Mouse (Mus musculus) liver, postnatal 0 days (tissue): ENCODE measurements around the gene Plp1. TPM values are rescaled to one million over a fixed set of nuclear protein-coding genes. Genes with fewer than 3 reads are reported as not detected.

Experiments
- ATAC-seq: fragments of 200-750 bp; cut with Nextera tagmentation; 2 replicates; pipeline ENCODE4 v1.8.0; 2017; ENCODE audit warnings: mild to moderate bottlenecking, moderate library complexity
- DNase-seq: peaks from one replicate; pipeline ENCODE4 v3.0.0-alpha.2; 2016
- H3K27ac ChIP-seq: fragments of 300-500 bp; sonication (generic); 2 replicates; pipeline ENCODE4 v1.5.1; 2014; ENCODE audit warnings: antibody characterized with exemption, moderate library complexity, mild to moderate bottlenecking, low read depth
- H3K27me3 ChIP-seq: fragments of 300-500 bp; sonication (generic); 2 replicates; pipeline ENCODE4 v1.6.1; 2014; ENCODE audit warnings: low read length, control low read depth, mixed read lengths; ENCODE audit not compliant: insufficient read depth
- H3K36me3 ChIP-seq: fragments of 300-500 bp; sonication (generic); replicated peaks from 2 replicates; pipeline ENCODE4 v1.6.1; 2014; ENCODE audit warnings: mild to moderate bottlenecking, control low read depth, low read length, moderate library complexity, mixed read lengths; ENCODE audit not compliant: insufficient read depth
- H3K4me1 ChIP-seq: fragments of 300-500 bp; sonication (generic); 2 replicates; pipeline ENCODE4 v1.6.1; 2014; ENCODE audit warnings: antibody characterized with exemption, mild to moderate bottlenecking, control low read depth; ENCODE audit not compliant: insufficient read depth
- H3K4me2 ChIP-seq: fragments of 300-500 bp; sonication (generic); 2 replicates; pipeline ENCODE4 v1.6.1; 2014; ENCODE audit warnings: low read depth, mild to moderate bottlenecking, low read length, moderate library complexity, mixed read lengths
- H3K4me3 ChIP-seq: fragments of 300-500 bp; sonication (generic); 2 replicates; pipeline ENCODE4 v1.5.1; 2014; ENCODE audit warnings: low read depth, low read length
- H3K9ac ChIP-seq: fragments of 300-500 bp; sonication (generic); replicated peaks from 2 replicates; pipeline ENCODE4 v1.6.1; 2014; ENCODE audit warnings: mild to moderate bottlenecking, moderate library complexity
- H3K9me3 ChIP-seq: fragments of 300-500 bp; sonication (generic); 2 replicates; pipeline ENCODE4 v1.6.1; 2016; ENCODE audit warnings: mild to moderate bottlenecking, control low read depth, low read length, mixed read lengths
- CTCF ChIP-seq: sonication (generic); IDR thresholded peaks from 2 replicates; pipeline ENCODE4 v1.5.1; 2016; ENCODE audit warnings: antibody characterized with exemption, low read depth
- EP300 ChIP-seq: IDR thresholded peaks from 2 replicates; pipeline ENCODE4 v1.6.1; 2016; ENCODE audit warnings: antibody characterized with exemption, low read depth, mild to moderate bottlenecking
- whole genome bisulfite sequencing: fragments of 180-500 bp; shearing (Covaris S2); extraction: QIAGEN DNeasy Blood & Tissue Kit; methylation state at CpG from one replicate; pipeline ENCODE4 v1.1.7; 2014; ENCODE audit not compliant: insufficient replicate concordance; 5-methylcytosine and 5-hydroxymethylcytosine counted together
- polyA plus RNA-seq: library from polyadenylated mRNA; unstranded; fragments of >200 nt; fragmentation: Nextera tagmentation; extraction: Ambion mirVana; gene quantifications from 2 replicates; pipeline ENCODE4 v1.2.1, GENCODE M21; 2015

Gene Plp1
- polyA plus RNA-seq, 1 experiment from 2014 or later: 0.18 TPM

DNA sequence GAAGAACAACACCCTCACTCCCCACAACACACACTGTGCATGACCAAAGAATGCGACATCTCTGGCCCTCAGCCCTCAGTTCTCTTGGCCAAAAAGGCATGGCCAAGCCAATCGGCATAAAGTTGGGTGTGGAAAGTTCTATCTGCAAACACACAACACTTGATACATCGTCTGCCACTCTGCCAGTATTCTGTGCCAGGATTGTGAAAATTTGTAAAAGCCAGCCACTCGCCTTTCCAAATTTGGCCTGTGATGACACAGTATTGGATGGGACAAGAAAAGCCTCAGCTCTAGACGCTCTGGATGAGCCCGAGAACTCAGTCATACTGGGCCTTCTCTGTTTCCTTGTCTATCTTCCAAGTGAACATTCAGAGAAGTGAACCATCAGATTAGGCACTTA is 2.7 kb upstream of the Plp1 start:
- no peak overlapping the region for H3K27ac ChIP-seq
- H3K4me1 ChIP-seq: no peaks in the 10 kb centered on the region
- no peaks in the 10 kb centered on the region for H3K36me3 ChIP-seq
- no peak overlapping the region for H3K4me2 ChIP-seq
- no peak for TF ChIP-seq CTCF
- no peak for TF ChIP-seq EP300
- H3K27me3 ChIP-seq: no peaks in the 10 kb centered on the region
- no peak overlapping the region for H3K9ac ChIP-seq
- no peak for ATAC-seq
- H3K9me3 ChIP-seq: no peaks in the 10 kb centered on the region
- 73% methylated on average over 6 of the region's 6 CpGs for WGBS
- DNase-seq: no peak
- H3K4me3 ChIP-seq: no peak overlapping the region

DNA sequence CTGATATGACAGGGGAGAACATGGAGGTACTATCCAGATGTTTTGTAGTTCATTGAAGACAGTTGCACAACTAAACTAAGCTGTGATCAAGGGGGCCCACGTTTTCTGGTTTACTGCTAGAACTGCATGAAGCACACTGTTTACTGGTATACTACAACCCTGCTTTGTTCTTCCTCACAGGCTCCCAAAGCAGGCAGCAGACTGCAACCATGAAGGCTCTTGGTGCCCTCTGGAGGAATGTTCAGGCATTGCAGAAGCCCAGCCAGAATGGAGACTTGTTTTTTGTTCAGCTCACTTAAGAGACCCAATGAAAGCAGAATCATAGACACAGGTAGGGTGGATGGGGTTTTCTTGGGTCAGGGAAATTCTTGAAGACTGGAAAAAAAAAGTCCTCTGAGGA is 2.2 kb upstream of the Plp1 start:
- Histone ChIP-seq H3K4me2 (no peak overlapping the region), H3K9ac (no peak overlapping the region), H3K36me3 (no peaks in the 10 kb centered on the region), H3K4me3 (no peak overlapping the region), H3K27ac (no peak overlapping the region), H3K9me3 (no peaks in the 10 kb centered on the region), H3K27me3 (no peaks in the 10 kb centered on the region), H3K4me1 (no peaks in the 10 kb centered on the region)
- TF ChIP-seq EP300 (no peak), CTCF (peak; percentile 78)
- DNase-seq (peak; percentile 59), ATAC-seq (no peak)
- WGBS: 10% methylated on average over 1 of the region's 1 CpGs

- ATAC-seq: no peak
- H3K36me3 ChIP-seq: no peaks in the 10 kb centered on the region
- TF ChIP-seq EP300 (no peak), CTCF (no peak)
Measured at GRCm38 (mm10) chrX:136825016-136825415, 2.5 kb downstream of the Plp1 start.

DNA sequence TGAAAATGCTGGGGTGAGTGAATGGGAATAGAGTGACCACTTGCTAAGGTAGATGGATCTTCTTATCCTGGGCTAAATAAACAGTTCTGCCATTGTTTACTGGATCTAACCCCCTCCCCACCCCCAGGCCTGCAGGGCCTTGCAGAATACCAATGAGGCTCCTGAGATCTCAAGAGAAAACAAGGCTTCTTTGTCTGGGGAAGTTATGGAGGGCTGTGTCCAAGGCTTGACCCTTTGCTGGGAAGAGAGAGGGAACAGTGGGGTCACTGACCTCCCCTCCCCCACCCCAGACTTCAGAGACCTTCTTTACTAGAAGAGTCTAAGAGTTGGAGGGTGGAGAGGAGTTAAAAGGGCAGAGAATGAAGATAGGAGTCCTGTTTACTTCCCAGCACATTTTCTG is 6.1 kb downstream of the Plp1 start:
- no peaks in the 10 kb centered on the region for H3K36me3 ChIP-seq
- no peak for DNase-seq
- no peaks in the 10 kb centered on the region for H3K9me3 ChIP-seq
- H3K9ac ChIP-seq: no peak overlapping the region
- H3K4me3 ChIP-seq: no peak overlapping the region
- no peak overlapping the region for H3K27ac ChIP-seq
- H3K27me3 ChIP-seq: no peaks in the 10 kb centered on the region
- ATAC-seq: no peak
- no peak for TF ChIP-seq CTCF
- TF ChIP-seq EP300: no peak
- H3K4me2 ChIP-seq: no peak overlapping the region
- no peaks in the 10 kb centered on the region for H3K4me1 ChIP-seq

More at GRCm38 (mm10) chrX:136825016-136825415, 2.5 kb downstream of the Plp1 start:
- DNase-seq: no peak
- Histone ChIP-seq H3K4me3 (no peak overlapping the region), H3K4me1 (no peaks in the 10 kb centered on the region), H3K27ac (no peak overlapping the region), H3K9ac (no peak overlapping the region), H3K4me2 (no peak overlapping the region), H3K27me3 (no peaks in the 10 kb centered on the region), H3K9me3 (no peaks in the 10 kb centered on the region)
- 66% methylated on average over 4 of the region's 4 CpGs for WGBS

GRCm38 (mm10) chrX:136850300-136850699 is 27.8 kb downstream of the Plp1 start:
- no peak for DNase-seq
- WGBS: 34% methylated on average over 3 of the region's 3 CpGs

GRCm38 (mm10) chrX:136868061-136869040 is 45.9 kb downstream of the Plp1 start, which contains the start of gene Rab9b:
Gene Rab9b, minus strand, starts transcription at chrX:136868755.
- Histone ChIP-seq H3K27ac (no peak within 1 kb of the TSS), H3K4me1 (no peaks in the 10 kb centered on the region), H3K27me3 (0 out of 2 replicates have a peak, but pooled peaks cover 2% of the 10 kb centered on the region), H3K9ac (no peak within 1 kb of the TSS), H3K36me3 (no peaks in the 10 kb centered on the region), H3K4me3 (peak within 1 kb of the TSS; percentile 35), H3K4me2 (peak within 1 kb of the TSS; percentile 68), H3K9me3 (no peaks in the 10 kb centered on the region)
- 18% methylated on average over 23 of the region's 36 CpGs for WGBS
- ATAC-seq (no peak), DNase-seq (peak; percentile 13)
- no peak for TF ChIP-seq EP300
- TF ChIP-seq CTCF: no peak

More at GRCm38 (mm10) chrX:136850300-136850699, 27.8 kb downstream of the Plp1 start:
- ATAC-seq: no peak
- no peaks in the 10 kb centered on the region for H3K9me3 ChIP-seq
- no peak overlapping the region for H3K27ac ChIP-seq
- H3K36me3 ChIP-seq: no peaks in the 10 kb centered on the region
- H3K4me3 ChIP-seq: no peak overlapping the region
- H3K9ac ChIP-seq: no peak overlapping the region
- TF ChIP-seq EP300: no peak
- peak; percentile 27 for TF ChIP-seq CTCF
- H3K4me2 ChIP-seq: no peak overlapping the region
- H3K27me3 ChIP-seq: no peaks in the 10 kb centered on the region
- no peaks in the 10 kb centered on the region for H3K4me1 ChIP-seq

Other genes starting within 250 kb of the Plp1 start
- gene Tceal3, start 231.8 kb upstream of the Plp1 start, polyA plus RNA-seq: not detected in 2 replicates
- 0.96 and 0.97 TPM in 2 replicates for gene Tceal1, start 114.7 kb upstream of the Plp1 start, polyA plus RNA-seq
- gene Morf4l2, start 79.0 kb upstream of the Plp1 start, polyA plus RNA-seq: 150 and 163 TPM in 2 replicates
- gene Glra4, start 42.5 kb upstream of the Plp1 start, polyA plus RNA-seq: not detected in 2 replicates
- not detected in 2 replicates for gene Rab9b, start 46.1 kb downstream of the Plp1 start, polyA plus RNA-seq
- gene H2bfm, start 104.7 kb downstream of the Plp1 start, polyA plus RNA-seq: not detected in 2 replicates
- 12.9 and 16.1 TPM in 2 replicates for gene Tmsb15b2, start 152.8 kb downstream of the Plp1 start, polyA plus RNA-seq
- 0.45 and 1.3 TPM in 2 replicates for gene Tmsb15l, start 154.2 kb downstream of the Plp1 start, polyA plus RNA-seq
- 8.7 and 9.1 TPM in 2 replicates for gene Tmsb15b1, start 154.2 kb downstream of the Plp1 start, polyA plus RNA-seq
- gene Zcchc18, start 170.5 kb downstream of the Plp1 start, polyA plus RNA-seq: 0.21 and 0.25 TPM in 2 replicates
- 2.0 and 2.5 TPM in 2 replicates for gene Slc25a53, start 215.6 kb downstream of the Plp1 start, polyA plus RNA-seq
- gene Fam199x, start 226.9 kb downstream of the Plp1 start, polyA plus RNA-seq: 1.1 and 1.5 TPM in 2 replicates